Mouse (Mus musculus): ENCODE data around the gene Rmi2.

The Rmi2 gene

DNA sequence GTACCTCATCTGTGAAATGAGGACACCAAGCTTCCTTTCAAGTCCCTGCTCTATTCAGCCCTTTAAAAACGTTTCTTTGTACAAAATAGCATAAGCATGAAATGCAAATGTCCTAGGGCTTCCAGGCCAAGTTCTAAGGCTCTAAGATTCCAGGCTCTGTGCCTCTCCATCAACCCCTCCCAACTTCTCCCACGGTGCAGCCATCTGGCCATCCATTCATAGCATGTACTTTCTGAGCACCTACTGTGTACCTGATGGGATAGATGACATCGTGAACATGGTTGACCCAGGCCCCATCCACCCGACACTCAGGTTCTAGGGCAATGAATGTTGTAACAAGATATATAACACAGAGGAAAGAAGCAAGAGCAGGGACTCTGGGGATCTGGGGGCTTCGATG, 88.7 kb downstream of the Rmi2 start:
- no peaks in the 10 kb centered on the region for H3K9me3 ChIP-seq (ENCODE audit: low read length)
- peaks cover 8% of the 10 kb centered on the region for H3K4me1 ChIP-seq (replicated peaks; ENCODE audit: low read depth, low read length)
- H3K4me3 ChIP-seq (replicated peaks; ENCODE audit: low read length) = no peak overlapping the region
- H3K36me3 ChIP-seq (ENCODE audit: insufficient read depth, low read length) = no peaks in the 10 kb centered on the region
- peaks cover 4% of the 10 kb centered on the region; the same call in 1 of the 2 replicates for H3K27me3 ChIP-seq (ENCODE audit: insufficient read depth, low read length)
- no peak for TF ChIP-seq NANOG (IDR thresholded peaks at IDR 0.05; ENCODE audit: borderline replicate concordance, low read length)
- no peak for TF ChIP-seq CTCF (conservative IDR thresholded peaks at IDR 0.05; ENCODE audit: low read length)
- TF ChIP-seq POU5F1 (IDR thresholded peaks at IDR 0.05; ENCODE audit: borderline replicate concordance, low read length) = no peak

DNA sequence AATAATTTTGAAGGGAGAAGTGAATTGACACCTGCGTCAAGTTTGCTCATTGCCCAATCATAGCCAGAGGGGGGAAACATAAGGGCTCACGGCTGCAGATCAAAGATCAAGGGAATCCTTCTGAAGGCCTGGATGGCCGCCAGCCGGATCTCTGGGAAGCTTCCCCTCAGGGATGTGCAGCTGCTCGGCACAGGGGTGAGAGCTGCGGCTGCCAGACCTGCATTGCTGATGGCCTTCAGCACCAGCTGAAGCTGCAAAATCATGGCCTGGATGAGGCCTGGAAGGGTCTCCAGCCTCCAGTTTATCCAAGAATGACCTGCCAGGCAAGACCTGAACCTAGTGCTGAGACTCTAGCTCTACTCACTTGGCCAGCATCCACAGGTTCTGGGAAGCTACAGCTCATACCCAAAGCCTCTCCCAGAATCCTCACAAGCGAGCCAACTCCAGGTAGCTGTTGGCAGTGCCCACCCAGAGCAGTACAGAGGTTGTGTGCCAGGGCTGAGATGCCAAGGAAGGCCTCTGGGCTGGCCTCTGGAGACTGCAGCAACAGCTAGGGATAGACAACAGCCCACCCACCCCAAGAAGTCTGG, 90.8 kb downstream of the Rmi2 start:
- no peaks in the 10 kb centered on the region for H3K36me3 ChIP-seq (ENCODE audit: insufficient read depth, low read length)
- peaks cover 5% of the 10 kb centered on the region; the same call in 1 of the 2 replicates for H3K9me3 ChIP-seq (ENCODE audit: low read length)
- no peaks in the 10 kb centered on the region for H3K27me3 ChIP-seq (ENCODE audit: insufficient read depth, low read length)
- H3K4me1 ChIP-seq (replicated peaks; ENCODE audit: low read depth, low read length) = peaks cover 8% of the 10 kb centered on the region
- H3K4me3 ChIP-seq (replicated peaks; ENCODE audit: low read length) = no peak overlapping the region
- no peak for TF ChIP-seq CTCF (conservative IDR thresholded peaks at IDR 0.05; ENCODE audit: low read length)
- TF ChIP-seq POU5F1 (IDR thresholded peaks at IDR 0.05; ENCODE audit: borderline replicate concordance, low read length) = no peak
- no peak for TF ChIP-seq NANOG (IDR thresholded peaks at IDR 0.05; ENCODE audit: borderline replicate concordance, low read length)

DNA sequence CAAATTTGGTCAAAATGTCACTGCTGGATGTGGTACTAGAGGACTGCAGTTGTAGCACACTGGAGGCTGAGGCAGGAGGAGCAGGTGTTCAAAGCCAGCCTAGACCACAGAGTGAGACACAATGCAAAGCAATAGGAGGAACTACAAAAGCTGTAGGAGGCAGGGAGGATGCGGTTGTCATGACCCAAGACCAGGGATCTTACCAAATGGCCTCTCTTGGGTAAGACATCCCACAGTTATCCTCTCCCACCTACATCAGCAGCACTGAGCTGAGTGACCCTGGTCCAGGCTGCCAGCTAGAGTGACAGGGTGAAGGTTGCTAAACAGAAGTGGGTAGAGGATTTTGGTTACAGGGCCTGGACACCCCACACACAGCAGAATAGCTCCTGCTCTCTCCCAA, 92.2 kb downstream of the Rmi2 start:
- Histone ChIP-seq H3K36me3 (ENCODE audit: insufficient read depth, low read length) (no peaks in the 10 kb centered on the region), H3K4me1 (replicated peaks; ENCODE audit: low read depth, low read length) (peaks cover 8% of the 10 kb centered on the region), H3K4me3 (replicated peaks; ENCODE audit: low read length) (no peak overlapping the region), H3K9me3 (ENCODE audit: low read length) (peaks cover 5% of the 10 kb centered on the region; the same call in 1 of the 2 replicates), H3K27me3 (ENCODE audit: insufficient read depth, low read length) (no peaks in the 10 kb centered on the region)
- TF ChIP-seq NANOG (IDR thresholded peaks at IDR 0.05; ENCODE audit: borderline replicate concordance, low read length) (no peak), CTCF (conservative IDR thresholded peaks at IDR 0.05; ENCODE audit: low read length) (no peak), POU5F1 (IDR thresholded peaks at IDR 0.05; ENCODE audit: borderline replicate concordance, low read length) (no peak)

DNA sequence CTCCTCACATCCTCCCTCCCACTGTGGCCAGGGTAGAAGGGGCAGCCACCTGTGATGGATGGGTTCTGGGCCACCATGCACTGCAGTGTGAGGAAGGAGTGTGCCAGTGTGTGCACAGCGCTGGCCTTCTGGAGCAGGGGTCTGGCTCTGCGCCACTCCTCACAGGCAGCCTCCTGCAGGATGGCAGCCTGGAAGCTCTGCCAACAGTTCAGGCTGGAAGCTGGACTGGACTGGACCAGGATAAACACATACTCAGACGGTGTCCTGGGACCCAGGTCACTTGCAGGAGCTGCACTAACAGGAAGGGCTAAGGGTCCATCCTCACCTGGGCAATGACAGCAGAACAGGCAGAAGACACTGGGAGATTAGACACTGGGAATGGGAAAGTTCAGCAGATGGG, 98.5 kb downstream of the Rmi2 start:
- Histone ChIP-seq H3K4me3 (replicated peaks; ENCODE audit: low read length) (no peak overlapping the region), H3K4me1 (replicated peaks; ENCODE audit: low read depth, low read length) (peaks cover 18% of the 10 kb centered on the region), H3K27me3 (ENCODE audit: insufficient read depth, low read length) (0 out of 2 replicates have a peak, but pooled peaks cover 5% of the 10 kb centered on the region), H3K36me3 (ENCODE audit: insufficient read depth, low read length) (no peaks in the 10 kb centered on the region), H3K9me3 (ENCODE audit: low read length) (peaks cover 5% of the 10 kb centered on the region; the same call in 1 of the 2 replicates)
- no peak for TF ChIP-seq NANOG (IDR thresholded peaks at IDR 0.05; ENCODE audit: borderline replicate concordance, low read length)
- TF ChIP-seq POU5F1 (IDR thresholded peaks at IDR 0.05; ENCODE audit: borderline replicate concordance, low read length) = no peak
- TF ChIP-seq CTCF (conservative IDR thresholded peaks at IDR 0.05; ENCODE audit: low read length) = no peak

DNA sequence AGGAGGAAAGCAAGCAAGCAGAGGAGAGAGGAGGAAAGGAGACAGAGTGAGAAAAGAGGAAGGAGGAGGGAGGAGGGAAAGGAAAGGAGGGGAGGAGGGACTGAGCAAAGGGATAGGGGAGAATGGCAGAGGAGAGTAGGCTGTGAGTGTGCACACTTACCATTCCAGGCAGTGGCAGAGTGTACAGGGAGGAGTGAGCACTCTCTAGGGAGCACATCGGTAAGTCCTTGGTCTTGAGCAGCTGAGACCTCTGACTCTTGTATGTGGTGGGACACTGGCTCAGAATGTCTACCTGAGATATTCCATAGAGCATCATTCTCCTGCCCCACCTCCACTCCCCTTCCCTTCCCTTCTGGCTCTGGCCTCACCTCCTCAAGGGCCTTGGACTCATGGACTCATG, 99.2 kb downstream of the Rmi2 start:
- H3K4me1 ChIP-seq (replicated peaks; ENCODE audit: low read depth, low read length) = peaks cover 18% of the 10 kb centered on the region
- peaks cover 5% of the 10 kb centered on the region; the same call in 1 of the 2 replicates for H3K9me3 ChIP-seq (ENCODE audit: low read length)
- H3K27me3 ChIP-seq (ENCODE audit: insufficient read depth, low read length) = 0 out of 2 replicates have a peak, but pooled peaks cover 5% of the 10 kb centered on the region
- no peak for TF ChIP-seq NANOG (IDR thresholded peaks at IDR 0.05; ENCODE audit: borderline replicate concordance, low read length)
- no peak for TF ChIP-seq CTCF (conservative IDR thresholded peaks at IDR 0.05; ENCODE audit: low read length)
- no peak for TF ChIP-seq POU5F1 (IDR thresholded peaks at IDR 0.05; ENCODE audit: borderline replicate concordance, low read length)
- H3K36me3 ChIP-seq (ENCODE audit: insufficient read depth, low read length) = no peaks in the 10 kb centered on the region
- no peak overlapping the region for H3K4me3 ChIP-seq (replicated peaks; ENCODE audit: low read length)

DNA sequence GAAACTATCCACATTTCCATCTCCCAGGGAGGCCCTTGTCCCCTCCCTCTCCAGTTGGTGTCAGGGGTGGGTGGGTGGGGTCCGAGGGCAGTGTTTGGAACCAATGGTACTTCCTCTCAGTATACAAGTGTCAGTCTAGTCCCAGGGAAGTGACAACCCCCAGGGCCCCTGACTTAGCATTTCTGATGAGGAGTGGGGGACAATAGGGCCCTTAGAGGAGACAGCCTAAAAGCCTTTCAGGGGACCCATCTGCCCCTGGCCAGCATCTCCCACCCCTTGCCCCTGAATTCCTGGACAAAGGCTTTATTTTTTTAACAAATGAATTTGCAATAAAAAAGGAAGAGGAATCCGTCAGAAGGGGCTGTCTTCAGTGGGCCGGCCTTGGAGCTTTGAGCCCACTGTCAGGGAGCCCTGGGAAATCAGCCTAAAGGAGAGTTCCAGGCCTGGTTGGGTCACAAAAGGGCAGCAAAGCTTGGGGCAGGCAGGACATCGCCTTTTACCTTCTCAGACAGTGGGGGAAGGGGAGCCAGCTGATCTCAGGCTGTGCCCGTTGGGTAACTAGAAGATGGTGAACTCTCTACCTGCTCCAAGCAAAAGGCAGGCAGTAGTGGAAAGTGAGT, 102.0 kb downstream of the Rmi2 start:
- Histone ChIP-seq H3K36me3 (ENCODE audit: insufficient read depth, low read length) (no peaks in the 10 kb centered on the region), H3K9me3 (ENCODE audit: low read length) (no peaks in the 10 kb centered on the region), H3K4me1 (replicated peaks; ENCODE audit: low read depth, low read length) (peaks cover 18% of the 10 kb centered on the region), H3K4me3 (replicated peaks; ENCODE audit: low read length) (no peak overlapping the region), H3K27me3 (ENCODE audit: insufficient read depth, low read length) (0 out of 2 replicates have a peak, but pooled peaks cover 5% of the 10 kb centered on the region)
- TF ChIP-seq POU5F1 (IDR thresholded peaks at IDR 0.05; ENCODE audit: borderline replicate concordance, low read length) = no peak
- no peak for TF ChIP-seq NANOG (IDR thresholded peaks at IDR 0.05; ENCODE audit: borderline replicate concordance, low read length)
- no peak for TF ChIP-seq CTCF (conservative IDR thresholded peaks at IDR 0.05; ENCODE audit: low read length)

DNA sequence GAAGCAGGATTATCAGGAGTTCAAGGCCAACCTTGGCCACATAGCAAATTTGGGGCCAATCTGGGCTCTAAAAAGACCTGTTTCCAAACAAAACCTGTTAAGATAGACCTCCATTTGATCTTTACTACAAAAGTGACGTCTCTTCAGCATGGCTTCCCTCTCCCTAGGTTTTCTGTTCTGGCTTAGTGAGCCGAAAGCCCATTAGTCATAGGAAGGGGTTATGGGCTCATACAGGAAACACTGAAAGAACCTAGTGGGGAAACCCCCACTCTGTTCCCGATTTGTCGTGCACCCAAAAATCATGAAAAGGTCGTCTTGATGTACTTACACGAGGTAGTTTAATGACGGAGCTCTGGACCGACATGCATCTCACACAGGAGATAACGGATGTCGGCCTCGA, 102.6 kb downstream of the Rmi2 start:
- Histone ChIP-seq H3K36me3 (ENCODE audit: insufficient read depth, low read length) (no peaks in the 10 kb centered on the region), H3K4me1 (replicated peaks; ENCODE audit: low read depth, low read length) (peaks cover 18% of the 10 kb centered on the region), H3K27me3 (ENCODE audit: insufficient read depth, low read length) (0 out of 2 replicates have a peak, but pooled peaks cover 5% of the 10 kb centered on the region), H3K4me3 (replicated peaks; ENCODE audit: low read length) (no peak overlapping the region), H3K9me3 (ENCODE audit: low read length) (no peaks in the 10 kb centered on the region)
- TF ChIP-seq CTCF (conservative IDR thresholded peaks at IDR 0.05; ENCODE audit: low read length) = no peak
- no peak for TF ChIP-seq POU5F1 (IDR thresholded peaks at IDR 0.05; ENCODE audit: borderline replicate concordance, low read length)
- TF ChIP-seq NANOG (IDR thresholded peaks at IDR 0.05; ENCODE audit: borderline replicate concordance, low read length) = no peak

DNA sequence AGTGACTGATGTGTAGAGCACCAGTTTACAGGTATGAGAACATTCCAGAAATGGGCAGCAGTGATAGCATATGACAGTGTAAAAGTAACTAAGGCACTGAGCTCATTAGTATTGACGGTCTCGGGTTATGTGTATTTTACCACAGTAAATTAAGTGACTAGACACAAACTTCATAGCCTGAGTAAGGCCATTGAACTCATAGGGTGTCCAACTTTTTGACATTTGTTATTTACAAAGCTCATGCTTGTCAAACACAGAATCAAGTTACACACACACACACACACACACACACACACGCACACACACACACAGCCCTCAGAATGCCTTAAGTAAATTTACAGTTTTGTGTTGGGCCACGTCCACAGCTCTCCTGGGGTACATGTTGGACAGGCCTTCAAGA, 105.1 kb downstream of the Rmi2 start:
- H3K9me3 ChIP-seq (ENCODE audit: low read length) = no peaks in the 10 kb centered on the region
- TF ChIP-seq CTCF (conservative IDR thresholded peaks at IDR 0.05; ENCODE audit: low read length) = no peak
- TF ChIP-seq NANOG (IDR thresholded peaks at IDR 0.05; ENCODE audit: borderline replicate concordance, low read length) = no peak
- no peak for TF ChIP-seq POU5F1 (IDR thresholded peaks at IDR 0.05; ENCODE audit: borderline replicate concordance, low read length)
- peaks cover 18% of the 10 kb centered on the region for H3K4me1 ChIP-seq (replicated peaks; ENCODE audit: low read depth, low read length)
- H3K4me3 ChIP-seq (replicated peaks; ENCODE audit: low read length) = no peak overlapping the region
- H3K36me3 ChIP-seq (ENCODE audit: insufficient read depth, low read length) = no peaks in the 10 kb centered on the region
- H3K27me3 ChIP-seq (ENCODE audit: insufficient read depth, low read length) = no peaks in the 10 kb centered on the region
